Mouse (Mus musculus) right cerebral cortex, adult 18-20 months (tissue): Measurements from ENCODE around the gene Gm21900.
"Not testable (repeated sequence)": the region's sequence is repeated elsewhere in the genome, so short reads cannot be mapped to it uniquely, and the experiment has no call there.

Experiments
- DNase-seq: peaks from one replicate; pipeline ENCODE4 v3.0.0; 2022; ENCODE audit warnings: mixed read lengths

The Gm21900 gene

GRCm38 (mm10) chrY:10616061-10616460 lies at the start of gene Gm21900:
Gm21900 (plus strand) TSS chrY:10616361.
- not testable (repeated sequence) for DNase-seq

- not testable (repeated sequence) for DNase-seq
Observed at GRCm38 (mm10) chrY:10643516-10643915, 27.4 kb downstream of the Gm21900 start.
